Mouse (Mus musculus) heart, embryonic 15.5 days (tissue): Measurements from ENCODE around the gene Tnfrsf4. TPM values are rescaled to one million over a fixed set of nuclear protein-coding genes. Genes with fewer than 3 reads are reported as not detected.

Source experiments
- ATAC-seq: fragments of 200-750 bp; cut with Nextera tagmentation; replicated peaks from 2 replicates; pipeline ENCODE4 v1.8.0; 2017; ENCODE audit warnings: low read depth, moderate TSS enrichment; ENCODE audit not compliant: insufficient number of reproducible peaks, insufficient read depth, low FRiP score
- H3K27ac ChIP-seq: fragments of 300-500 bp; sonication (generic); 2 replicates; pipeline ENCODE4 v1.5.1; 2015; ENCODE audit warnings: mild to moderate bottlenecking, inconsistent platforms
- H3K27me3 ChIP-seq: fragments of 300-500 bp; sonication (generic); 2 replicates; pipeline ENCODE4 v1.6.1; 2015; ENCODE audit warnings: inconsistent platforms
- H3K36me3 ChIP-seq: fragments of 300-500 bp; sonication (generic); 2 replicates; pipeline ENCODE4 v1.6.1; 2015; ENCODE audit warnings: mild to moderate bottlenecking, inconsistent platforms
- H3K4me1 ChIP-seq: fragments of 300-500 bp; sonication (generic); replicated peaks from 2 replicates; pipeline ENCODE4 v1.6.1; 2015; ENCODE audit warnings: inconsistent platforms
- H3K4me2 ChIP-seq: fragments of 300-500 bp; sonication (generic); 2 replicates; pipeline ENCODE4 v1.6.1; 2015; ENCODE audit warnings: inconsistent platforms, mild to moderate bottlenecking, moderate library complexity
- H3K4me3 ChIP-seq: fragments of 300-500 bp; sonication (generic); 2 replicates; pipeline ENCODE4 v1.5.1; 2015; ENCODE audit warnings: mild to moderate bottlenecking, inconsistent platforms
- H3K9ac ChIP-seq: fragments of 300-500 bp; sonication (generic); 2 replicates; pipeline ENCODE4 v1.6.1; 2015; ENCODE audit warnings: mild to moderate bottlenecking, inconsistent platforms
- H3K9me3 ChIP-seq: fragments of 300-500 bp; sonication (generic); replicated peaks from 2 replicates; pipeline ENCODE4 v1.6.1; 2016; ENCODE audit warnings: inconsistent platforms
- WGBS: fragments of 180-500 bp; shearing (Covaris S2); methylation state at CpG from one replicate; pipeline ENCODE4 v1.1.7; 2015; ENCODE audit warnings: mixed read lengths; 5-methylcytosine and 5-hydroxymethylcytosine counted together
- polyA plus RNA-seq: library from polyadenylated mRNA; unstranded; fragments of >200 nt; fragmentation: Nextera tagmentation; extraction: Ambion mirVana; gene quantifications from 2 replicates; pipeline ENCODE4 v1.2.1, GENCODE M21; 2015

Gene Tnfrsf4
- polyA plus RNA-seq, 1 experiment from 2014 or later, result 0.55 TPM

GRCm38 (mm10) chr4:156054130-156054529, 40.5 kb downstream of the Tnfrsf4 start:
- 72% methylated on average over 4 of the region's 4 CpGs for WGBS
- H3K4me3 ChIP-seq, result no peak overlapping the region
- 0 out of 2 replicates have a peak, but pooled peaks cover 2% of the 10 kb centered on the region for H3K27me3 ChIP-seq
- ATAC-seq, result no peak
- no peak overlapping the region for H3K9ac ChIP-seq
- no peaks in the 10 kb centered on the region for H3K36me3 ChIP-seq
- H3K9me3 ChIP-seq, result no peaks in the 10 kb centered on the region
- H3K27ac ChIP-seq, result no peak overlapping the region
- H3K4me2 ChIP-seq, result no peak overlapping the region
- H3K4me1 ChIP-seq, result peaks cover 28% of the 10 kb centered on the region

GRCm38 (mm10) chr4:156054606-156055005, 41.0 kb downstream of the Tnfrsf4 start:
- H3K9me3 ChIP-seq, result no peaks in the 10 kb centered on the region
- ATAC-seq, result no peak
- H3K27ac ChIP-seq, result no peak overlapping the region
- no peak overlapping the region for H3K4me2 ChIP-seq
- H3K4me3 ChIP-seq, result no peak overlapping the region
- 89% methylated on average over 6 of the region's 6 CpGs for WGBS
- 0 out of 2 replicates have a peak, but pooled peaks cover 2% of the 10 kb centered on the region for H3K27me3 ChIP-seq
- no peaks in the 10 kb centered on the region for H3K36me3 ChIP-seq
- peaks cover 28% of the 10 kb centered on the region for H3K4me1 ChIP-seq
- no peak overlapping the region for H3K9ac ChIP-seq

GRCm38 (mm10) chr4:156055173-156055572, 41.5 kb downstream of the Tnfrsf4 start:
- H3K4me1 ChIP-seq, result peaks cover 28% of the 10 kb centered on the region
- ATAC-seq, result no peak
- H3K27ac ChIP-seq, result no peak overlapping the region
- no peak overlapping the region for H3K4me2 ChIP-seq
- 0 out of 2 replicates have a peak, but pooled peaks cover 2% of the 10 kb centered on the region for H3K27me3 ChIP-seq
- WGBS, result 87% methylated on average over 5 of the region's 5 CpGs
- H3K4me3 ChIP-seq, result no peak overlapping the region
- no peaks in the 10 kb centered on the region for H3K36me3 ChIP-seq
- no peaks in the 10 kb centered on the region for H3K9me3 ChIP-seq
- H3K9ac ChIP-seq, result no peak overlapping the region

- H3K36me3 ChIP-seq, result no peaks in the 10 kb centered on the region
- WGBS, result 65% methylated on average over 10 of the region's 10 CpGs
- peak overlapping the region; percentile 12; the same call in 1 of the 2 replicates for H3K4me3 ChIP-seq
- no peak overlapping the region for H3K27ac ChIP-seq
- no peak overlapping the region for H3K4me2 ChIP-seq
- no peaks in the 10 kb centered on the region for H3K9me3 ChIP-seq
- H3K27me3 ChIP-seq, result 0 out of 2 replicates have a peak, but pooled peaks cover 2% of the 10 kb centered on the region
- no peak for ATAC-seq
- peaks cover 11% of the 10 kb centered on the region for H3K4me1 ChIP-seq
- H3K9ac ChIP-seq, result 0 out of 2 replicates have a peak overlapping the region, but pooled peaks have one; percentile 1
These were observed 44.1 kb downstream of the Tnfrsf4 start for GRCm38 (mm10) chr4:156057702-156058101.

- Histone ChIP-seq H3K4me3 (peak overlapping the region; percentile 26; the same call in 1 of the 2 replicates), H3K9me3 (no peaks in the 10 kb centered on the region), H3K4me2 (no peak overlapping the region), H3K4me1 (peaks cover 2% of the 10 kb centered on the region), H3K36me3 (no peaks in the 10 kb centered on the region), H3K27me3 (0 out of 2 replicates have a peak, but pooled peaks cover 2% of the 10 kb centered on the region), H3K9ac (no peak overlapping the region), H3K27ac (no peak overlapping the region)
- no peak for ATAC-seq
- 68% methylated on average over 9 of the region's 9 CpGs for WGBS
These were observed 45.2 kb downstream of the Tnfrsf4 start for GRCm38 (mm10) chr4:156058826-156059225.

GRCm38 (mm10) chr4:156059261-156059660, 45.6 kb downstream of the Tnfrsf4 start, which contains the start of gene Ttll10:
TSS of gene Ttll10 (minus strand) at chr4:156059414.
- peak; percentile 40; the same call in 1 of the 2 replicates for ATAC-seq
- Histone ChIP-seq H3K27me3 (0 out of 2 replicates have a peak, but pooled peaks cover 2% of the 10 kb centered on the region), H3K4me3 (peak within 1 kb of the TSS; percentile 26; the same call in 1 of the 2 replicates), H3K27ac (peak within 1 kb of the TSS; percentile 12; the same call in 1 of the 2 replicates), H3K4me1 (no peaks in the 10 kb centered on the region), H3K4me2 (no peak within 1 kb of the TSS; the same call in 1 of the 2 replicates), H3K36me3 (no peaks in the 10 kb centered on the region), H3K9me3 (no peaks in the 10 kb centered on the region), H3K9ac (no peak within 1 kb of the TSS)
- WGBS, result 36% methylated on average over 5 of the region's 5 CpGs

GRCm38 (mm10) chr4:156059713-156060112, 46.1 kb downstream of the Tnfrsf4 start:
- H3K4me3 ChIP-seq, result peak overlapping the region; percentile 26; the same call in 1 of the 2 replicates
- 0 out of 2 replicates have a peak, but pooled peaks cover 2% of the 10 kb centered on the region for H3K27me3 ChIP-seq
- H3K4me1 ChIP-seq, result 0 out of 2 replicates have a peak, but pooled peaks cover 2% of the 10 kb centered on the region
- no peak overlapping the region for H3K9ac ChIP-seq
- ATAC-seq, result peak; percentile 44; the same call in 1 of the 2 replicates
- no peak overlapping the region; the same call in 1 of the 2 replicates for H3K4me2 ChIP-seq
- H3K9me3 ChIP-seq, result no peaks in the 10 kb centered on the region
- no peaks in the 10 kb centered on the region for H3K36me3 ChIP-seq
- peak overlapping the region; percentile 12; the same call in 1 of the 2 replicates for H3K27ac ChIP-seq
- WGBS, result 34% methylated on average over 10 of the region's 10 CpGs

GRCm38 (mm10) chr4:156063861-156064509, 50.3 kb downstream of the Tnfrsf4 start:
- Histone ChIP-seq H3K9ac (no peak overlapping the region), H3K27ac (no peak overlapping the region)
- ATAC-seq, result no peak

GRCm38 (mm10) chr4:156064510-156064897, 50.9 kb downstream of the Tnfrsf4 start:
- H3K36me3 ChIP-seq, result no peaks in the 10 kb centered on the region
- 0 out of 2 replicates have a peak, but pooled peaks have one; percentile 15 for ATAC-seq
- WGBS, result 62% methylated on average over 9 of the region's 9 CpGs
- no peak overlapping the region for H3K4me2 ChIP-seq
- H3K9ac ChIP-seq, result no peak overlapping the region
- H3K27me3 ChIP-seq, result no peaks in the 10 kb centered on the region
- peaks cover 5% of the 10 kb centered on the region; the same call in 1 of the 2 replicates for H3K4me1 ChIP-seq
- no peaks in the 10 kb centered on the region for H3K9me3 ChIP-seq
- H3K27ac ChIP-seq, result no peak overlapping the region
- H3K4me3 ChIP-seq, result no peak overlapping the region

More at GRCm38 (mm10) chr4:156063861-156064509, 50.3 kb downstream of the Tnfrsf4 start:
- peaks cover 5% of the 10 kb centered on the region; the same call in 1 of the 2 replicates for H3K4me1 ChIP-seq
- no peaks in the 10 kb centered on the region for H3K9me3 ChIP-seq
- 40% methylated on average over 4 of the region's 4 CpGs for WGBS
- no peak overlapping the region for H3K4me3 ChIP-seq
- no peaks in the 10 kb centered on the region for H3K36me3 ChIP-seq
- no peaks in the 10 kb centered on the region for H3K27me3 ChIP-seq
- no peak overlapping the region for H3K4me2 ChIP-seq

- no peak for ATAC-seq
- WGBS, result 80% methylated on average over 10 of the region's 10 CpGs
These were observed 51.7 kb downstream of the Tnfrsf4 start for GRCm38 (mm10) chr4:156065156-156065894.

More at GRCm38 (mm10) chr4:156065156-156065894, 51.7 kb downstream of the Tnfrsf4 start:
- Histone ChIP-seq H3K9ac (no peak overlapping the region), H3K36me3 (no peaks in the 10 kb centered on the region), H3K27me3 (no peaks in the 10 kb centered on the region), H3K4me2 (no peak overlapping the region), H3K9me3 (no peaks in the 10 kb centered on the region), H3K4me1 (peaks cover 7% of the 10 kb centered on the region), H3K27ac (no peak overlapping the region), H3K4me3 (no peak overlapping the region)
